Mouse (Mus musculus) lung, embryonic 14.5 days (tissue): ENCODE measurements around the gene Ptcra. TPM values are rescaled to one million over a fixed set of nuclear protein-coding genes. Genes with fewer than 3 reads are reported as not detected.
"Not testable (repeated sequence)": the region's sequence is repeated elsewhere in the genome, so short reads cannot be mapped to it uniquely, and the experiment has no call there.

ENCODE experiments used
- ATAC-seq: fragments of 200-750 bp; cut with Nextera tagmentation; 2 replicates; pipeline ENCODE4 v1.8.0; 2017; ENCODE audit warnings: mild to moderate bottlenecking, moderate TSS enrichment, moderate library complexity; ENCODE audit not compliant: insufficient read depth
- DNase-seq: peaks from one replicate; pipeline ENCODE4 v3.0.0-alpha.2; 2015
- H3K27ac ChIP-seq: fragments of 300-500 bp; sonication (generic); 2 replicates; pipeline ENCODE4 v1.5.1; 2014; ENCODE audit warnings: low read depth, mild to moderate bottlenecking, moderate library complexity
- H3K27me3 ChIP-seq: fragments of 300-500 bp; sonication (generic); 2 replicates; pipeline ENCODE4 v1.6.1; 2014; ENCODE audit warnings: low read length, control low read depth; ENCODE audit not compliant: insufficient read depth
- H3K36me3 ChIP-seq: fragments of 300-500 bp; sonication (generic); 2 replicates; pipeline ENCODE4 v1.6.1; 2014; ENCODE audit warnings: control low read depth; ENCODE audit not compliant: insufficient read depth
- H3K4me1 ChIP-seq: fragments of 300-500 bp; sonication (generic); 2 replicates; pipeline ENCODE4 v1.6.1; 2014; ENCODE audit warnings: antibody characterized with exemption, control low read depth; ENCODE audit not compliant: insufficient read depth
- H3K4me2 ChIP-seq: fragments of 300-500 bp; sonication (generic); 2 replicates; pipeline ENCODE4 v1.6.1; 2014; ENCODE audit warnings: mild to moderate bottlenecking
- H3K4me3 ChIP-seq: fragments of 300-500 bp; sonication (generic); 2 replicates; pipeline ENCODE4 v1.5.1; 2014; ENCODE audit warnings: low read depth, low read length
- H3K9ac ChIP-seq: fragments of 300-500 bp; sonication (generic); 2 replicates; pipeline ENCODE4 v1.6.1; 2014
- H3K9me3 ChIP-seq: fragments of 300-500 bp; sonication (generic); 2 replicates; pipeline ENCODE4 v1.6.1; 2016; ENCODE audit warnings: low read depth, low read length, control low read depth
- CTCF ChIP-seq: IDR thresholded peaks from 2 replicates; pipeline ENCODE4 v1.5.1; 2016; ENCODE audit warnings: antibody characterized with exemption, low read depth
- WGBS: fragments of 180-500 bp; shearing (Covaris S2); extraction: QIAGEN DNeasy Blood & Tissue Kit; methylation state at CpG from one replicate; pipeline ENCODE4 v1.1.7; 2014; 5-methylcytosine and 5-hydroxymethylcytosine counted together
- polyA plus RNA-seq: library from polyadenylated mRNA; unstranded; fragments of >200 nt; fragmentation: Nextera tagmentation; extraction: Ambion mirVana; gene quantifications from 2 replicates; pipeline ENCODE4 v1.2.1, GENCODE M21; 2014

The Ptcra gene
- polyA plus RNA-seq, 1 experiment from 2014 or later = 0.37 TPM

DNA sequence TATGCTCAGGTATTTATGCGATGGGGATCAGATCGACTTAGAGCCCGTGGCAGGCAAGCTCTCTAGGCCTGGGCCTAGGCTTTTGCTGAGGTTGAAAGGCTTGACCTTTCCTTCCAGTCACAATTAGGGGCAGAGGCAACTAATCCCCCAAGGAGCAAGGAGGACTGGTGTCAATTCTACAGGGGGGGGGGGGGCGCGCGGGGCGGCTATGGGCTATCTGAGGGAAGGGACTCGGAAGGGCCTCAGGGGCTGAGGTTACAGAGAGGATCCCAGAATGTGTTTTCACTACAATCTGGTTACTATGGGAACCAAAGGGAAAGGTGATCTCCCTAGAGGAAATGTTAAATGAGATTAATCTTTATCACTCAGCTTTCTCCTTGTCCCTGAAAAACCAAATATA is 33.9 kb upstream of the Ptcra start:
- no peak for TF ChIP-seq CTCF
- no peak overlapping the region for H3K27ac ChIP-seq
- DNase-seq (no peak), ATAC-seq (no peak)
- peaks cover 22% of the 10 kb centered on the region for H3K36me3 ChIP-seq
- no peak overlapping the region for H3K9ac ChIP-seq
- H3K4me2 ChIP-seq = no peak overlapping the region
- 46% methylated on average over 7 of the region's 8 CpGs for WGBS
- no peak overlapping the region for H3K4me3 ChIP-seq
- H3K4me1 ChIP-seq = no peaks in the 10 kb centered on the region
- no peaks in the 10 kb centered on the region for H3K27me3 ChIP-seq
- no peaks in the 10 kb centered on the region for H3K9me3 ChIP-seq

DNA sequence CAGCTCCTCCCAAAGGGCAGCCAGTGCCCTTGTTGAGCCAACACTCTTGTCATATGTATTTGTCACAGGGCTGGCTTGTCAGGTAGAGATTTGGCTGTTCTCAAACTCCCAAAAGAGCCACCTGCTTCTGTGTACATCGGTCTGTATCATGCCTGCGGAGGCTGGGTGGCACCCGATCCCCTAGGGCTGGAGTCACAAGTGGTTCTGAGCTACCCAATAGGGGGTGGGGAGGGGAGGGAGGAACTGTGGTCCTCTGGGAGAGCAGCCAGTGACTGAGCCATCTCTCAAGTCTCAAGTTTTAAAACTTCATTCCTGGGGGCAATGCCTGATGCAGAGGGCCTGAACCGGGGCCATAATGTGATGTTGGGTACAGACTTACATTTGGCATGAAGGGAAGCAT is 33.2 kb upstream of the Ptcra start:
- Histone ChIP-seq H3K9ac (no peak overlapping the region), H3K9me3 (no peaks in the 10 kb centered on the region), H3K27me3 (no peaks in the 10 kb centered on the region), H3K27ac (no peak overlapping the region), H3K36me3 (peaks cover 22% of the 10 kb centered on the region), H3K4me1 (no peaks in the 10 kb centered on the region), H3K4me3 (no peak overlapping the region), H3K4me2 (no peak overlapping the region)
- ATAC-seq (no peak), DNase-seq (no peak)
- TF ChIP-seq CTCF = no peak
- WGBS = 80% methylated on average over 4 of the region's 4 CpGs

DNA sequence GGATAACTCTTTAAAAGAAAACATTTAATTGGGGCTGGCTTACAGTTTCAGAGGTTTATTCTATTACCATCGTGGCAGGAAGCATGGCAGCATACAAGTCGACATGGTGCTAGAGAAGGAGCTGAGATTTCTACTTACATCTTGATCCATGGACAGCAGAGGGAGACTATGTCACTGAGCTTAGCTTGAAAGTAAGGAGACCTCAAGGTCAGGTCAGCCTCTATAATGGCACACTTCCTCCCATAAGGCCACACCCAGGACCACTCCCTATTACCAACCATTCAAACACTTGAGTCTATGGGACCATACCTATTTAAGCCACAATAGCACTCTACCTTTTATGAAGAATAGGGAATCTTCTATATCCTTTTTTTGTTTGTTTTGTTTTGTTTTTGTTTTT is 29.5 kb upstream of the Ptcra start:
- no peak for DNase-seq
- Histone ChIP-seq H3K36me3 (no peaks in the 10 kb centered on the region), H3K27ac (no peak overlapping the region), H3K9me3 (no peaks in the 10 kb centered on the region), H3K27me3 (no peaks in the 10 kb centered on the region), H3K4me1 (no peaks in the 10 kb centered on the region), H3K4me2 (no peak overlapping the region), H3K4me3 (no peak overlapping the region), H3K9ac (no peak overlapping the region)
- no peak for ATAC-seq
- WGBS = 80% methylated on average over 2 of the region's 2 CpGs
- TF ChIP-seq CTCF = no peak

DNA sequence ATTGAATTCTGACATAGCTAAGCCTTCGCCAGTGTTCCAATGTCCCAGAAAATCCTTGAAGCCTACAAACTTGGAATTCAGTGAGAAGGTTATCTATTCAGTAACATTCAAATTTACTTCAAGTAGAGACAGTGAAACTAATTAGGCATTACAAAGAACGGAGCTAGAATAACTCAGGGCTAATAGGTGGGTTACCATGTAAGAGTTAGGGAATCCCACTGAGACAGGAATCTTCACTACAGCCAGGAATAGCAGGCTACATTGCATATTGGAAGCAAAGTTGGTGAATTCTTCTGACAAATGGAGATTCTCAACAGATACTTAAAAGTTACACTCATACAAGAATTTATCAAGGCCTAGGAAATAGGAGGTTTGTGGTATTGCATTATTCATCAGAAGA is 24.5 kb upstream of the Ptcra start:
- WGBS = 68% methylated on average over 2 of the region's 2 CpGs
- H3K9ac ChIP-seq, H3K4me3 ChIP-seq, H3K27ac ChIP-seq, ATAC-seq, H3K36me3 ChIP-seq, H3K4me2 ChIP-seq, H3K9me3 ChIP-seq, H3K4me1 ChIP-seq, DNase-seq, H3K27me3 ChIP-seq: not testable (repeated sequence)

DNA sequence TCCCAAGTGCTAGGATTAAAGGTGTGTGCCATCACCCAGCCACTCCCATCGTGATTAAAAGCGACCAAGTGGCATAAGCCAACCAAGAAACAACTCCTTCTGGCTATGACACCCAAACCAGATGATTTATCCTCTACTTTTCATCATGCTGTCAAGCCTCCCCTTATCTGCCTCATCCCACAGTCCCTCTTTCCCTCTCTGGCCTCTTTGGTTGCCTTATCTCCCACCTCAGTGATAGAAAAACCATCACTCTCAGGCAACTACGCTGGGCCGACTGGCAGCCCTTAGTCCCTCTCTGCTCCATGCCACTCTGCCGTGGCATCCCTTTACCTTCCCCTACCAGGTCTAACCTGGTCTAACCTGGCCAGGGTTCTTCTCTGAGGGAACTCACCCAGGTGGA is 23.4 kb upstream of the Ptcra start:
- ATAC-seq = no peak
- WGBS = 84% methylated on average over 5 of the region's 5 CpGs

DNA sequence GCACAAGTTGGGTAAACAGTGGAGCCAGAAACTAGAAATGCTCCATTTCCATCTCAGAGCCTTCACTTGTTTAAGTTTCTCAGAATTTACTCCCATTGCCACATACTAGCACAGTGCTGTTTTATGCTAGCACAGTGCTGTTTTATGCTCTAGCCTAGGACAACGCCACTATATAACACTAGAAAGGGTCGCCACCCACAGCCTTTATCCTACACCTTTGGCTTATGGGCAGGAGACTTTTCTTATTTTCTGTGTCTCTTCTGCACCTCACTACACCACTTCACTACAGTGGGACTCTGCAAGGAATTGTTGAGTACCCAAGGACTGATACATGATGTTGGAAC is 19.7 kb upstream of the Ptcra start:
- Histone ChIP-seq H3K27ac (no peak overlapping the region), H3K36me3 (peaks cover 27% of the 10 kb centered on the region), H3K4me1 (no peaks in the 10 kb centered on the region), H3K27me3 (no peaks in the 10 kb centered on the region), H3K9me3 (no peaks in the 10 kb centered on the region), H3K4me3 (peak overlapping the region; percentile 79), H3K4me2 (peak overlapping the region; percentile 78), H3K9ac (no peak overlapping the region)
- WGBS = 85% methylated on average over 2 of the region's 2 CpGs
- ATAC-seq (no peak), DNase-seq (no peak)
- no peak for TF ChIP-seq CTCF

More for the DNA sequence above, 23.4 kb upstream of the Ptcra start:
- Histone ChIP-seq H3K4me1 (no peaks in the 10 kb centered on the region), H3K27me3 (no peaks in the 10 kb centered on the region), H3K27ac (no peak overlapping the region), H3K36me3 (no peaks in the 10 kb centered on the region), H3K9ac (no peak overlapping the region), H3K4me3 (no peak overlapping the region), H3K4me2 (no peak overlapping the region), H3K9me3 (no peaks in the 10 kb centered on the region)
- no peak for DNase-seq
- no peak for TF ChIP-seq CTCF

DNA sequence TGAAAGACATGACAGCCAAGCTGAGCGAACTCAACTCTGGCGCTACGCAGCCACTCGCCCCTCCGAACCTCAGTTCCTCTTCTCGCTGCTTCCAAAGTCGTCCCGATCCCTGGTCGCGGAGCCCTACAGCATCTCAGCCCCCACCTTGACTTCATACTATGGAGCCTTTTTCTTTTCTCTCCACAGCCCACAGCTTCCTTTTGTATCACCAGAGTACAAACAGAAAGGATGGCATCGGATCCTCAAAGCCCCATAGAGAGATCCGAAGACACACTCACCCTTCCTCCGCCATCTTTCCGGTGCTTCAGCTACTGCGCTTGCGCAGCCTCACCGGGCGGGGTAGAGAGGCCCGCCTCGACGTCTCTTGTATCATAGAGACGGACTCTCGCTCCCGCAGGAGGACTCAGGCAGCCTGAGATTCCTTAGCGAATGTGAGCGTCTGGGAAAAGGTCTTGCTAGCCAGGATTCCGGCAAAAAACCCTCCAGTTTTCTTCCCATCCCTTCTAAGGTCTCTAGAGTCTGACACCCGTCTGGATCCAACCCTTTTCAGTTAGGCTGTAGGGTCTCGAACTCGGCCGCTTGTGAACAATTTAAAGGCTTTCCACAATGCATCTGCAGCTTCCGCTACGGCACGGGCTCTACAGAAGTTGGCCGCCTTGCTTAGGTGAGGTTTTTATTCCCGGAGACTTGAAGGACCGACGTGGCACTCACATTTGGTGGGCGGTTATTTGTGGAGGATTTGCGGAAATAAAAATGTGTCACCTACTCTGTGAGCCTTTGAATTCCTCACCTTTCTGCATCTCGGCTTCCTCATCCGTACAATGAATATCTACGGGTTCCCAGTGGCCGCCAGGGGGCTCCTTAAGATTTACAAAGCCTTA is 19.1 kb upstream of the Ptcra start, which contains the start of gene Rpl7l1:
Gene Rpl7l1, minus strand, starts transcription at position 332 of the 881 bp plus-strand sequence.
- peak within 1 kb of the TSS; percentile 78 for H3K4me2 ChIP-seq
- H3K36me3 ChIP-seq = peaks cover 33% of the 10 kb centered on the region
- TF ChIP-seq CTCF = peak; percentile 73
- H3K27me3 ChIP-seq = no peaks in the 10 kb centered on the region
- no peaks in the 10 kb centered on the region for H3K9me3 ChIP-seq
- peak; percentile 95 for ATAC-seq
- H3K4me1 ChIP-seq = no peaks in the 10 kb centered on the region
- WGBS = under 1% methylated on average over 44 of the region's 44 CpGs
- H3K27ac ChIP-seq = peak within 1 kb of the TSS; percentile 81
- peak; percentile 97 for DNase-seq
- H3K9ac ChIP-seq = peak within 1 kb of the TSS; percentile 79
- H3K4me3 ChIP-seq = peak within 1 kb of the TSS; percentile 79
